Mouse (Mus musculus): ENCODE results near the gene Igf2.

- no peak for TF ChIP-seq GATA1 (IDR thresholded peaks at IDR 0.05; ENCODE audit: low read length)
- TF ChIP-seq TAL1 (IDR thresholded peaks at IDR 0.05; ENCODE audit: low read length) = no peak
These were observed 1.7 kb upstream of the Igf2 start for GRCm38 (mm10) chr7:142668328-142668727.

Data from erythroblast, embryonic 14.5 days (primary cell).